8 mouse cellular contexts compared by ENCODE assay signal in the genomic region with DNA sequence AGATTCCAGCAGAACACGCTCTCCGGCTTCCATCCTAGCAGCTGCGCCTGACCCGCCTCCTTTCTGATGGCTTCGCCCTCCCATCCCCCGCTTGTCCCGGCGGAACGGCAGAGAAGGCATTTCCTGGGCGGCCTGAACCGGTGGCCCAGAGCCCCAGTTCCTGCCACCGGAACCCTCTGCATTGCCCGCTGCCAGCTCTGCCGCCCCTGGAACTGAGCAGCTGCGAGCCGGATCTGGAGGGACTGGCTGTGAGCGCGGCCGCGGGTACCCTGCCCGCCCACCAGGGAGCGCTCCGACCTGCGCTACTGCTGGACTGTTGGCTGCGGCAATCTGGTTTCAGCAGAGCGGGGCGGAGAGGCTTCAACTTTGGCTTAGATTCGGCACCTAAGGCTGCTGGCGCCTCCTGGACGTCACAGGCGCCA. TPM values are rescaled to one million over a fixed set of nuclear protein-coding genes. Genes with fewer than 3 reads are reported as not detected.
DNase-seq lines count a peak whose midpoint lies in the region; ATAC-seq lines count a peak whose summit lies in the region.

No protein-coding gene starts in this region.

- H3K9me3 ChIP-seq in embryonic facial prominence, embryonic 15.5 days (replicated peaks), result no peaks in the 10 kb centered on the region
- no peaks in the 10 kb centered on the region for H3K9me3 ChIP-seq in heart, embryonic 12.5 days (replicated peaks)
- no peaks in the 10 kb centered on the region for H3K9me3 ChIP-seq in kidney, embryonic 15.5 days (replicated peaks)
- H3K9me3 ChIP-seq in liver, embryonic 13.5 days (replicated peaks), result no peaks in the 10 kb centered on the region

- ATAC-seq in embryonic facial prominence, embryonic 15.5 days (ENCODE audit: insufficient number of reproducible peaks, low FRiP score, low TSS enrichment, low read depth), result 0 out of 2 replicates have a peak, but pooled peaks have one; percentile 22
- no peak for ATAC-seq in heart, embryonic 12.5 days (ENCODE audit: insufficient number of reproducible peaks, low FRiP score)
- ATAC-seq in kidney, embryonic 15.5 days (replicated peaks; ENCODE audit: low FRiP score), result peak; percentile 40
- no peak for ATAC-seq in liver, embryonic 13.5 days (ENCODE audit: low read depth)

- H3K27me3 ChIP-seq in embryonic facial prominence, embryonic 15.5 days, result peaks cover 39% of the 10 kb centered on the region
- peaks cover 33% of the 10 kb centered on the region for H3K27me3 ChIP-seq in heart, embryonic 12.5 days (replicated peaks)
- peaks cover 64% of the 10 kb centered on the region for H3K27me3 ChIP-seq in kidney, embryonic 15.5 days
- H3K27me3 ChIP-seq in liver, embryonic 13.5 days, result peaks cover 73% of the 10 kb centered on the region
- H3K27me3 ChIP-seq in splenic B cell, adult 2 months (ENCODE audit: control insufficient read depth, insufficient read depth, low read length, poor library complexity, severe bottlenecking), result peaks cover 4% of the 10 kb centered on the region

- H3K36me3 ChIP-seq in embryonic facial prominence, embryonic 15.5 days, result no peaks in the 10 kb centered on the region
- H3K36me3 ChIP-seq in heart, embryonic 12.5 days, result no peaks in the 10 kb centered on the region
- no peaks in the 10 kb centered on the region for H3K36me3 ChIP-seq in kidney, embryonic 15.5 days
- no peaks in the 10 kb centered on the region for H3K36me3 ChIP-seq in liver, embryonic 13.5 days
- no peaks in the 10 kb centered on the region for H3K36me3 ChIP-seq in splenic B cell, adult 2 months (ENCODE audit: control insufficient read depth, insufficient read depth, low read length, poor library complexity, severe bottlenecking)

- H3K9ac ChIP-seq in embryonic facial prominence, embryonic 15.5 days, result no peak overlapping the region
- no peak overlapping the region for H3K9ac ChIP-seq in heart, embryonic 12.5 days
- no peak overlapping the region for H3K9ac ChIP-seq in kidney, embryonic 15.5 days
- H3K9ac ChIP-seq in liver, embryonic 13.5 days, result no peak overlapping the region

- peaks cover 51% of the 10 kb centered on the region for H3K4me1 ChIP-seq in embryonic facial prominence, embryonic 15.5 days
- H3K4me1 ChIP-seq in heart, embryonic 12.5 days (replicated peaks), result peaks cover 23% of the 10 kb centered on the region
- H3K4me1 ChIP-seq in kidney, embryonic 15.5 days, result peaks cover 52% of the 10 kb centered on the region
- H3K4me1 ChIP-seq in liver, embryonic 13.5 days (replicated peaks), result peaks cover 39% of the 10 kb centered on the region

- no peak overlapping the region for H3K27ac ChIP-seq in embryonic facial prominence, embryonic 15.5 days (replicated peaks)
- H3K27ac ChIP-seq in heart, embryonic 12.5 days (ENCODE audit: poor library complexity, severe bottlenecking), result no peak overlapping the region
- 0 out of 2 replicates have a peak overlapping the region, but pooled peaks have one; percentile 42 for H3K27ac ChIP-seq in kidney, embryonic 15.5 days
- no peak overlapping the region for H3K27ac ChIP-seq in liver, embryonic 13.5 days

- WGBS in embryonic facial prominence, embryonic 15.5 days, result under 1% methylated on average over 31 of the region's 31 CpGs
- under 1% methylated on average over 31 of the region's 31 CpGs for WGBS in heart, embryonic 12.5 days
- WGBS in kidney, embryonic 15.5 days, result 1% methylated on average over 31 of the region's 31 CpGs
- WGBS in liver, embryonic 13.5 days (ENCODE audit: insufficient replicate concordance), result 1% methylated on average over 31 of the region's 31 CpGs

- H3K4me2 ChIP-seq in embryonic facial prominence, embryonic 15.5 days (replicated peaks), result peak overlapping the region; percentile 67
- peak overlapping the region; percentile 99 for H3K4me2 ChIP-seq in heart, embryonic 12.5 days
- H3K4me2 ChIP-seq in kidney, embryonic 15.5 days, result peak overlapping the region; percentile 87
- peak overlapping the region; percentile 62 for H3K4me2 ChIP-seq in liver, embryonic 13.5 days

- peak; percentile 23 to 51 for DNase-seq in cerebellum, adult 18-20 months
- no peak for DNase-seq in cerebellum, adult 11-12 months
- DNase-seq in liver, embryonic 13.5 days, result peak; percentile 54
- DNase-seq in naive thymus-derived CD4-positive, alpha-beta T cell, adult 2 months (ENCODE audit: low read depth), result peak; percentile 91
- peak; percentile 79 for DNase-seq in splenic B cell, adult 2 months (ENCODE audit: low read depth, low spot score)

- H3K4me3 ChIP-seq in embryonic facial prominence, embryonic 15.5 days (replicated peaks), result peak overlapping the region; percentile 41
- peak overlapping the region; percentile 48 for H3K4me3 ChIP-seq in heart, embryonic 12.5 days
- peak overlapping the region; percentile 44 for H3K4me3 ChIP-seq in kidney, embryonic 15.5 days (replicated peaks)
- H3K4me3 ChIP-seq in liver, embryonic 13.5 days (replicated peaks), result peak overlapping the region; percentile 42

RNA-seq across cellular contexts. Expression of a gene that starts 3.1 kb away (rescaled TPM):
- 11.6 and 13.1 TPM in 2 replicates for polyA plus RNA-seq in embryonic facial prominence, embryonic 15.5 days (2015; fragmentation: Nextera tagmentation; extraction: Ambion mirVana)
- 3.9 and 4.6 TPM in 2 replicates for polyA plus RNA-seq in heart, embryonic 12.5 days (2016; fragmentation: Nextera tagmentation; extraction: Ambion mirVana)
- 33.2 and 34.6 TPM in 2 replicates for polyA plus RNA-seq in kidney, embryonic 15.5 days (2015; fragmentation: Nextera tagmentation; extraction: Ambion mirVana)
- polyA plus RNA-seq in liver, embryonic 13.5 days (2015; fragmentation: Nextera tagmentation; extraction: Ambion mirVana), result 12.6 and 17.3 TPM in 2 replicates

Comparison
In these comparisons a context has a peak if more than half of its experiments do, and no peak if none do; other contexts are left out.
1. ATAC-seq: peak in embryonic facial prominence, embryonic 15.5 days (single experiment) and kidney, embryonic 15.5 days (single experiment); none in heart, embryonic 12.5 days (single experiment) and liver, embryonic 13.5 days (single experiment).
2. Peak in every context shown above with its lines, with median percentiles within 50 percentile points of each other: H3K4me2 ChIP-seq and H3K4me3 ChIP-seq.